Mouse (Mus musculus) lung, postnatal 0 days (tissue): ENCODE data around the gene Cort. TPM values are rescaled to one million over a fixed set of nuclear protein-coding genes. Genes with fewer than 3 reads are reported as not detected.
"Not testable (repeated sequence)": the region's sequence is repeated elsewhere in the genome, so short reads cannot be mapped to it uniquely, and the experiment has no call there.

Experiments
- ATAC-seq: fragments of 200-750 bp; cut with Nextera tagmentation; 2 replicates; pipeline ENCODE4 v1.8.0; 2017; ENCODE audit warnings: moderate library complexity
- DNase-seq: peaks from one replicate; pipeline ENCODE4 v3.0.0-alpha.2; 2016; ENCODE audit warnings: low spot score
- H3K27ac ChIP-seq: fragments of 300-500 bp; sonication (generic); 2 replicates; pipeline ENCODE4 v1.5.1; 2014; ENCODE audit warnings: antibody characterized with exemption, mild to moderate bottlenecking, low read length, mixed read lengths
- H3K27me3 ChIP-seq: fragments of 300-500 bp; sonication (generic); replicated peaks from 2 replicates; pipeline ENCODE4 v1.6.1; 2014; ENCODE audit warnings: low read length, mixed read lengths; ENCODE audit not compliant: insufficient read depth
- H3K36me3 ChIP-seq: fragments of 300-500 bp; sonication (generic); 2 replicates; pipeline ENCODE4 v1.6.1; 2014; ENCODE audit warnings: low read length, mixed read lengths; ENCODE audit not compliant: insufficient read depth
- H3K4me1 ChIP-seq: fragments of 300-500 bp; sonication (generic); 2 replicates; pipeline ENCODE4 v1.6.1; 2014; ENCODE audit warnings: antibody characterized with exemption, low read depth, low read length, mixed read lengths; ENCODE audit not compliant: insufficient read depth
- H3K4me2 ChIP-seq: fragments of 300-500 bp; sonication (generic); replicated peaks from 2 replicates; pipeline ENCODE4 v1.6.1; 2014; ENCODE audit warnings: low read depth, mild to moderate bottlenecking, low read length, moderate library complexity, mixed read lengths
- H3K4me3 ChIP-seq: fragments of 300-500 bp; sonication (generic); 2 replicates; pipeline ENCODE4 v1.5.1; 2014; ENCODE audit warnings: low read depth, low read length
- H3K9ac ChIP-seq: fragments of 300-500 bp; sonication (generic); replicated peaks from 2 replicates; pipeline ENCODE4 v1.6.1; 2014; ENCODE audit warnings: low read depth, mild to moderate bottlenecking
- H3K9me3 ChIP-seq: fragments of 300-500 bp; sonication (generic); 2 replicates; pipeline ENCODE4 v1.6.1; 2016; ENCODE audit warnings: low read length, mixed read lengths
- CTCF ChIP-seq: IDR thresholded peaks from 2 replicates; pipeline ENCODE4 v1.5.1; 2016; ENCODE audit warnings: antibody characterized with exemption, mild to moderate bottlenecking
- EP300 ChIP-seq: IDR thresholded peaks from 2 replicates; pipeline ENCODE4 v1.6.1; 2016; ENCODE audit warnings: antibody characterized with exemption, mild to moderate bottlenecking, control low read depth
- WGBS: fragments of 180-500 bp; shearing (Covaris S2); extraction: QIAGEN DNeasy Blood & Tissue Kit; methylation state at CpG from one replicate; pipeline ENCODE4 v1.1.7; 2014; 5-methylcytosine and 5-hydroxymethylcytosine counted together
- polyA plus RNA-seq: library from polyadenylated mRNA; unstranded; fragments of >200 nt; fragmentation: Nextera tagmentation; extraction: Ambion mirVana; gene quantifications from 2 replicates; pipeline ENCODE4 v1.2.1, GENCODE M21; 2015

Cort gene
- polyA plus RNA-seq: 0.18 and 0.21 TPM in 2 replicates

- Histone ChIP-seq H3K27ac (no peak within 1 kb of the TSS), H3K4me1 (no peaks in the 10 kb centered on the region), H3K4me2 (no peak within 1 kb of the TSS), H3K4me3 (no peak within 1 kb of the TSS), H3K27me3 (no peaks in the 10 kb centered on the region), H3K36me3 (no peaks in the 10 kb centered on the region), H3K9ac (no peak within 1 kb of the TSS), H3K9me3 (no peaks in the 10 kb centered on the region)
- 75% methylated on average over 11 of the region's 11 CpGs for WGBS
- DNase-seq (no peak), ATAC-seq (no peak)
- TF ChIP-seq EP300 (no peak), CTCF (no peak)
Observed at GRCm38 (mm10) chr4:149126663-149127062, at the start of gene Cort. Gene Cort, minus strand, starts transcription at chr4:149126763.

- H3K9ac ChIP-seq: no peak overlapping the region
- H3K9me3 ChIP-seq: no peaks in the 10 kb centered on the region
- peak; percentile 49 for DNase-seq
- H3K27ac ChIP-seq: 0 out of 2 replicates have a peak overlapping the region, but pooled peaks have one; percentile 84
- no peaks in the 10 kb centered on the region for H3K27me3 ChIP-seq
- H3K4me2 ChIP-seq: no peak overlapping the region
- TF ChIP-seq EP300 (no peak), CTCF (no peak)
- no peak overlapping the region for H3K4me3 ChIP-seq
- no peak for ATAC-seq
- H3K4me1 ChIP-seq: 0 out of 2 replicates have a peak, but pooled peaks cover 6% of the 10 kb centered on the region
- H3K36me3 ChIP-seq: no peaks in the 10 kb centered on the region
- WGBS: 50% methylated on average over 6 of the region's 6 CpGs
Observed at GRCm38 (mm10) chr4:149173661-149174060, 47.1 kb upstream of the Cort start.

- H3K4me1 ChIP-seq: 0 out of 2 replicates have a peak, but pooled peaks cover 6% of the 10 kb centered on the region
- peak; percentile 78 for DNase-seq
- no peak overlapping the region for H3K9ac ChIP-seq
Observed at GRCm38 (mm10) chr4:149172666-149173065, 46.1 kb upstream of the Cort start.

GRCm38 (mm10) chr4:149172083-149172482 lies 45.5 kb upstream of the Cort start:
- Histone ChIP-seq H3K36me3 (no peaks in the 10 kb centered on the region), H3K4me1 (0 out of 2 replicates have a peak, but pooled peaks cover 6% of the 10 kb centered on the region), H3K27ac (peak overlapping the region; percentile 84), H3K27me3 (no peaks in the 10 kb centered on the region), H3K9ac (no peak overlapping the region), H3K9me3 (no peaks in the 10 kb centered on the region), H3K4me3 (no peak overlapping the region), H3K4me2 (no peak overlapping the region)
- 69% methylated on average over 5 of the region's 5 CpGs for WGBS
- ATAC-seq (no peak), DNase-seq (peak; percentile 52)
- no peak for TF ChIP-seq CTCF
- no peak for TF ChIP-seq EP300

More at GRCm38 (mm10) chr4:149172666-149173065, 46.1 kb upstream of the Cort start:
- no peaks in the 10 kb centered on the region for H3K27me3 ChIP-seq
- peak; percentile 34 for ATAC-seq
- no peaks in the 10 kb centered on the region for H3K36me3 ChIP-seq
- H3K4me3 ChIP-seq: no peak overlapping the region
- no peak overlapping the region for H3K4me2 ChIP-seq
- 34% methylated on average over 2 of the region's 2 CpGs for WGBS
- H3K9me3 ChIP-seq: no peaks in the 10 kb centered on the region
- no peak for TF ChIP-seq CTCF
- TF ChIP-seq EP300: no peak
- H3K27ac ChIP-seq: peak overlapping the region; percentile 84

- H3K27ac ChIP-seq: peak overlapping the region; percentile 84
- DNase-seq (peak; percentile 91), ATAC-seq (peak; percentile 46)
- no peaks in the 10 kb centered on the region for H3K36me3 ChIP-seq
- H3K4me2 ChIP-seq: no peak overlapping the region
- H3K4me3 ChIP-seq: no peak overlapping the region
- H3K9ac ChIP-seq: no peak overlapping the region
- H3K27me3 ChIP-seq: no peaks in the 10 kb centered on the region
- whole genome bisulfite sequencing: 26% methylated on average over 5 of the region's 5 CpGs
- H3K4me1 ChIP-seq: 0 out of 2 replicates have a peak, but pooled peaks cover 6% of the 10 kb centered on the region
- no peak; the same call in 1 of the 2 replicates for TF ChIP-seq CTCF
- TF ChIP-seq EP300: peak; percentile 28; the same call in 1 of the 2 replicates
- no peaks in the 10 kb centered on the region for H3K9me3 ChIP-seq
Observed at GRCm38 (mm10) chr4:149171581-149171981, 45.0 kb upstream of the Cort start.

GRCm38 (mm10) chr4:149170394-149170931 lies 43.9 kb upstream of the Cort start:
- ATAC-seq (no peak), DNase-seq (peak; percentile 93)
- H3K4me1 ChIP-seq: 0 out of 2 replicates have a peak, but pooled peaks cover 6% of the 10 kb centered on the region
- H3K4me3 ChIP-seq: no peak overlapping the region
- peak; percentile 81 for TF ChIP-seq EP300
- TF ChIP-seq CTCF: no peak
- no peak overlapping the region for H3K4me2 ChIP-seq
- no peaks in the 10 kb centered on the region for H3K9me3 ChIP-seq
- 36% methylated on average over 7 of the region's 7 CpGs for WGBS
- H3K9ac ChIP-seq: no peak overlapping the region
- peak overlapping the region; percentile 84 for H3K27ac ChIP-seq
- H3K27me3 ChIP-seq: no peaks in the 10 kb centered on the region
- no peaks in the 10 kb centered on the region for H3K36me3 ChIP-seq

GRCm38 (mm10) chr4:149169926-149170325 lies 43.4 kb upstream of the Cort start:
- not testable (repeated sequence) for ATAC-seq, H3K27me3 ChIP-seq, H3K4me2 ChIP-seq, H3K4me3 ChIP-seq, DNase-seq, H3K9me3 ChIP-seq, H3K4me1 ChIP-seq, H3K9ac ChIP-seq, H3K36me3 ChIP-seq
- H3K27ac ChIP-seq: peak overlapping the region; percentile 84
- 64% methylated on average over 7 of the region's 8 CpGs for WGBS
